Mouse (Mus musculus): ENCODE measurements around the gene Pcgf5.

DNA sequence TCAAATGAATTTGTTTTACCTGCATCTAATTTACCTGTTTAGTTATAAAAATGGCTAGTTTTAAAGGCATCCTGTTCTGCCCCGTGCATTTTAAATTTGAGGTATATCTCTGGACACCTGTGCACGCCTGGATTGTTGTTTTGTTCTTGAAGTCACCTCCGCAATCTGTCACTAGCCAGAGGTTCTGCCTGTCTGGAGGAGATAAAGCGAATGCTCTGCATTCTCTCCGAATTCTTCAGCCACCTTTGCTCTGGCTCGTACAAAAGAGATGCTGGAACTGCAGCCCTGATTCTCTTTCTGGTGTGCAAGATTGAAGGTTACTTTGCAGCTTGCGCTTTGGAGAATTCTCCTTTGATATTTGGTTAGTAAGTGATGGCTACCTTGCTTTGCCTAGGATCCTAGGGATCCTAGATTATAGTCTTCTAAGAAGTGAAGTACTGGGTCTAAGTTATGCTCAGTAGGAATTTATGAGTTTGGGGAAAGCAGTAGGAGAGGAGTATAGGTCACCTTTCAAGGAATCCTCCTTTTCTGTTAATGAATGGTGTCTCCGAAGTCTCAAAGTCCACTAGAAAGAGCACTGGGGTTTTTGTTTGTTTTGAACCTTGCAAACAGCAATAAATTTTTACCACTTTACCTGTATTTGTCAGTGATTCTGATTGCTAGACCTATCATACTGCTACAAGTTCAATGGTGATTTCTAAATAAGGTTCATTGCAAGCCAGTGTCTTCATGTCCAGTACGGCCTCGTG, 60.4 kb downstream of the Pcgf5 start:
- TF ChIP-seq CTCF (IDR thresholded peaks at IDR 0.05; ENCODE audit: low read depth) (no peak), EP300 (IDR thresholded peaks at IDR 0.05; ENCODE audit: low read depth) (peak; percentile 55; the same call in 1 of the 2 replicates)
